Mouse (Mus musculus): ENCODE measurements around the gene Gm3646. TPM values are rescaled to one million over a fixed set of nuclear protein-coding genes. Genes with fewer than 3 reads are reported as not detected.

The Gm3646 gene
- polyA plus RNA-seq, 2 experiments: not detected

GRCm38 (mm10) chr1:39813067-39813466 lies 7.9 kb upstream of the Gm3646 start:
- Histone ChIP-seq H3K9me3 (ENCODE audit: control insufficient read depth, low read length) (no peaks in the 10 kb centered on the region), H3K9ac (replicated peaks) (no peak overlapping the region), H3K4me2 (ENCODE audit: low read depth) (no peak overlapping the region), H3K27ac (no peak overlapping the region), H3K4me3 (ENCODE audit: insufficient read depth in 1 of 2, low read depth in 2 of 2, low read length in 2 of 2) (no peak overlapping the region), H3K4me1 (replicated peaks; ENCODE audit: control insufficient read depth in 2 of 2, insufficient read depth in 2 of 2, low read length in 1 of 2) (peaks cover 0 to 3% of the 10 kb centered on the region in 2 experiments; a peak in 1 of 4 replicates), H3K36me3 (replicated peaks; ENCODE audit: control insufficient read depth, insufficient read depth, low read depth) (no peaks in the 10 kb centered on the region), H3K27me3 (ENCODE audit: control insufficient read depth, insufficient read depth, low read length) (no peaks in the 10 kb centered on the region)
- TF ChIP-seq CTCF (IDR thresholded peaks at IDR 0.05; ENCODE audit: low read depth): no peak
- 55% methylated on average over 4 of the region's 4 CpGs for WGBS (ENCODE audit: insufficient replicate concordance)
- ATAC-seq (ENCODE audit: insufficient read depth) (peak; percentile 23; the same call in 1 of the 2 replicates), DNase-seq (ENCODE audit: low read depth in 3 of 3, low spot score in 3 of 3) (peak; percentile 0 to 7 (median 2))

- H3K9ac ChIP-seq (replicated peaks): no peak overlapping the region
- ATAC-seq (ENCODE audit: insufficient read depth) (no peak), DNase-seq (ENCODE audit: low read depth in 3 of 3, low spot score in 3 of 3) (no peak)
- no peaks in the 10 kb centered on the region for H3K4me1 ChIP-seq (replicated peaks; ENCODE audit: control insufficient read depth in 2 of 2, insufficient read depth in 2 of 2, low read length in 1 of 2)
- no peaks in the 10 kb centered on the region for H3K36me3 ChIP-seq (replicated peaks; ENCODE audit: control insufficient read depth, insufficient read depth, low read depth)
- WGBS (ENCODE audit: insufficient replicate concordance): 76% methylated on average over 6 of the region's 6 CpGs
- no peak overlapping the region for H3K4me2 ChIP-seq (ENCODE audit: low read depth)
- no peak overlapping the region for H3K27ac ChIP-seq
- TF ChIP-seq EP300 (IDR thresholded peaks at IDR 0.05; ENCODE audit: low read depth) (no peak), CTCF (IDR thresholded peaks at IDR 0.05; ENCODE audit: low read depth) (no peak)
- H3K9me3 ChIP-seq (ENCODE audit: control insufficient read depth, low read length): no peaks in the 10 kb centered on the region
- H3K27me3 ChIP-seq (ENCODE audit: control insufficient read depth, insufficient read depth, low read length): no peaks in the 10 kb centered on the region
- no peak overlapping the region for H3K4me3 ChIP-seq (ENCODE audit: insufficient read depth in 1 of 2, low read depth in 2 of 2, low read length in 2 of 2)
These were observed 343 bp downstream of the Gm3646 start for GRCm38 (mm10) chr1:39804789-39805188.

- DNase-seq (ENCODE audit: low read depth in 3 of 3, low spot score in 3 of 3) (no peak), ATAC-seq (ENCODE audit: insufficient read depth) (no peak)
- H3K9me3 ChIP-seq (ENCODE audit: control insufficient read depth, low read length): no peaks in the 10 kb centered on the region
- H3K4me2 ChIP-seq (ENCODE audit: low read depth): no peak overlapping the region
- no peak overlapping the region for H3K27ac ChIP-seq
- no peak overlapping the region for H3K9ac ChIP-seq (replicated peaks)
- no peaks in the 10 kb centered on the region for H3K27me3 ChIP-seq (ENCODE audit: control insufficient read depth, insufficient read depth, low read length)
- TF ChIP-seq CTCF (IDR thresholded peaks at IDR 0.05; ENCODE audit: low read depth) (no peak), EP300 (IDR thresholded peaks at IDR 0.05; ENCODE audit: low read depth) (no peak)
- 70% methylated on average over 7 of the region's 7 CpGs for WGBS (ENCODE audit: insufficient replicate concordance)
- H3K4me3 ChIP-seq (ENCODE audit: insufficient read depth in 1 of 2, low read depth in 2 of 2, low read length in 2 of 2): no peak overlapping the region
- no peaks in the 10 kb centered on the region for H3K4me1 ChIP-seq (replicated peaks; ENCODE audit: control insufficient read depth in 2 of 2, insufficient read depth in 2 of 2, low read length in 1 of 2)
- no peaks in the 10 kb centered on the region for H3K36me3 ChIP-seq (replicated peaks; ENCODE audit: control insufficient read depth, insufficient read depth, low read depth)
These were observed 2.2 kb downstream of the Gm3646 start for GRCm38 (mm10) chr1:39802946-39803345.

- Histone ChIP-seq H3K4me2 (ENCODE audit: low read depth) (no peak overlapping the region), H3K4me3 (ENCODE audit: insufficient read depth in 1 of 2, low read depth in 2 of 2, low read length in 2 of 2) (no peak overlapping the region), H3K36me3 (replicated peaks; ENCODE audit: control insufficient read depth, insufficient read depth, low read depth) (no peaks in the 10 kb centered on the region), H3K27ac (no peak overlapping the region), H3K27me3 (ENCODE audit: control insufficient read depth, insufficient read depth, low read length) (no peaks in the 10 kb centered on the region), H3K4me1 (replicated peaks; ENCODE audit: control insufficient read depth in 2 of 2, insufficient read depth in 2 of 2, low read length in 1 of 2) (no peaks in the 10 kb centered on the region), H3K9ac (replicated peaks) (no peak overlapping the region), H3K9me3 (ENCODE audit: control insufficient read depth, low read length) (no peaks in the 10 kb centered on the region)
- ATAC-seq (ENCODE audit: insufficient read depth) (no peak), DNase-seq (ENCODE audit: low read depth in 3 of 3, low spot score in 3 of 3) (no peak)
- 80% methylated on average over 6 of the region's 6 CpGs for WGBS (ENCODE audit: insufficient replicate concordance)
- TF ChIP-seq EP300 (IDR thresholded peaks at IDR 0.05; ENCODE audit: low read depth) (no peak), CTCF (IDR thresholded peaks at IDR 0.05; ENCODE audit: low read depth) (no peak)
These were observed 7.6 kb downstream of the Gm3646 start for GRCm38 (mm10) chr1:39797496-39797895.

DNA sequence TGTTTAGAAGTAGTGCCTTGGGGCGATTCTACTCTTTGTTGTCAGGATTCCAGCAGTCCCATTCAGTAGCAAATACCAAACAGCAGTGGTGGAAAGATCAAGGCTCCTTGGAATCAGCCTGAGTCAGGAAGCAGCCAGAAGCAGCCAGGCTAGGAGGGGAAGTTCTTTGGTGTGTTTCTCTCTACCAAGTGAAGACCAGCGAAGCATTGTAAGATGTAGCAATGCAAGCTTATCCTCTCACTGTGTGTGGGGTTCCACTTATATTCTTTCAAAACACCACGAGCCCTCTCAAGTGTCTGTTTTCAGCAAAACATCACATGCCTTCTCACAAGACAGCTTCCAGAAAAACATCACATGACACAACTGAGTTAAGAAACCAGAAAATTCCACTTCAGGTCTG lies 8.4 kb downstream of the Gm3646 start:
- Histone ChIP-seq H3K36me3 (replicated peaks; ENCODE audit: control insufficient read depth, insufficient read depth, low read depth) (no peaks in the 10 kb centered on the region), H3K27me3 (ENCODE audit: control insufficient read depth, insufficient read depth, low read length) (no peaks in the 10 kb centered on the region), H3K4me3 (ENCODE audit: insufficient read depth in 1 of 2, low read depth in 2 of 2, low read length in 2 of 2) (no peak overlapping the region), H3K27ac (no peak overlapping the region), H3K9me3 (ENCODE audit: control insufficient read depth, low read length) (no peaks in the 10 kb centered on the region), H3K9ac (replicated peaks) (no peak overlapping the region), H3K4me1 (replicated peaks; ENCODE audit: control insufficient read depth in 2 of 2, insufficient read depth in 2 of 2, low read length in 1 of 2) (no peaks in the 10 kb centered on the region), H3K4me2 (ENCODE audit: low read depth) (no peak overlapping the region)
- TF ChIP-seq EP300 (IDR thresholded peaks at IDR 0.05; ENCODE audit: low read depth) (no peak), CTCF (IDR thresholded peaks at IDR 0.05; ENCODE audit: low read depth) (no peak)
- no peak for DNase-seq (ENCODE audit: low read depth in 3 of 3, low spot score in 3 of 3)
- 60% methylated on average over 3 of the region's 3 CpGs for WGBS (ENCODE audit: insufficient replicate concordance)
- no peak for ATAC-seq (ENCODE audit: insufficient read depth)
